Mouse (Mus musculus): ENCODE results near the gene Col4a4.

GRCm38 (mm10) chr1:82465321-82465853, 121.3 kb downstream of the Col4a4 start:
- TF ChIP-seq CTCF (IDR thresholded peaks at IDR 0.05; ENCODE audit: low read depth, low read length), result no peak
- TF ChIP-seq POLR2A (IDR thresholded peaks at IDR 0.05; ENCODE audit: borderline replicate concordance, low read depth, low read length), result no peak

All from bone marrow macrophage, adult 2 months (primary cell).